Mouse (Mus musculus) liver, embryonic 12.5 days (tissue): ENCODE results near the gene Armh1. TPM values are rescaled to one million over a fixed set of nuclear protein-coding genes. Genes with fewer than 3 reads are reported as not detected.
A peak's percentile ranks its signal among the peaks of the same experiment; 100 is the strongest.
"Not testable (repeated sequence)": the region's sequence is repeated elsewhere in the genome, so short reads cannot be mapped to it uniquely, and the experiment has no call there.

Experiments
- ATAC-seq: fragments of 200-750 bp; cut with Nextera tagmentation; 2 replicates; pipeline ENCODE4 v1.8.0; 2017; ENCODE audit warnings: moderate number of reproducible peaks, mild to moderate bottlenecking, moderate library complexity
- H3K27ac ChIP-seq: fragments of 300-500 bp; sonication (generic); 2 replicates; pipeline ENCODE4 v1.5.1; 2016; ENCODE audit warnings: mild to moderate bottlenecking
- H3K27me3 ChIP-seq: fragments of 300-500 bp; sonication (generic); replicated peaks from 2 replicates; pipeline ENCODE4 v1.6.1; 2016; ENCODE audit warnings: mild to moderate bottlenecking, moderate library complexity
- H3K36me3 ChIP-seq: fragments of 300-500 bp; sonication (generic); 2 replicates; pipeline ENCODE4 v1.6.1; 2016; ENCODE audit warnings: mild to moderate bottlenecking, moderate library complexity
- H3K4me1 ChIP-seq: fragments of 300-500 bp; sonication (generic); 2 replicates; pipeline ENCODE4 v1.6.1; 2016
- H3K4me2 ChIP-seq: fragments of 300-500 bp; sonication (generic); 2 replicates; pipeline ENCODE4 v1.6.1; 2016; ENCODE audit warnings: mild to moderate bottlenecking, moderate library complexity
- H3K4me3 ChIP-seq: fragments of 300-500 bp; sonication (generic); 2 replicates; pipeline ENCODE4 v1.5.1; 2016; ENCODE audit warnings: mild to moderate bottlenecking, moderate library complexity
- H3K9ac ChIP-seq: fragments of 300-500 bp; sonication (generic); 2 replicates; pipeline ENCODE4 v1.6.1; 2016; ENCODE audit warnings: mild to moderate bottlenecking, moderate library complexity
- H3K9me3 ChIP-seq: fragments of 300-500 bp; sonication (generic); replicated peaks from 2 replicates; pipeline ENCODE4 v1.6.1; 2016; ENCODE audit warnings: mild to moderate bottlenecking, moderate library complexity
- WGBS: fragments of 180-500 bp; shearing (Covaris S2); methylation state at CpG from one replicate; pipeline ENCODE4 v1.1.7; 2016; ENCODE audit not compliant: insufficient replicate concordance; 5-methylcytosine and 5-hydroxymethylcytosine counted together
- polyA plus RNA-seq: library from polyadenylated mRNA; unstranded; fragments of >200 nt; fragmentation: Nextera tagmentation; extraction: Ambion mirVana; gene quantifications from 2 replicates; pipeline ENCODE4 v1.2.1, GENCODE M21; 2016

Gene Armh1
- polyA plus RNA-seq, 1 experiment from 2014 or later = 0.17 TPM

GRCm38 (mm10) chr4:117214250-117214649, 37.7 kb downstream of the Armh1 start:
- no peaks in the 10 kb centered on the region for H3K36me3 ChIP-seq

GRCm38 (mm10) chr4:117210147-117211074, 41.5 kb downstream of the Armh1 start:
- peak overlapping the region; percentile 7; the same call in 1 of the 2 replicates for H3K9ac ChIP-seq
- no peaks in the 10 kb centered on the region for H3K4me1 ChIP-seq
- peak; percentile 84 for ATAC-seq
- peak overlapping the region; percentile 28 for H3K4me2 ChIP-seq
- peaks cover 9% of the 10 kb centered on the region for H3K27me3 ChIP-seq
- no peak overlapping the region for H3K27ac ChIP-seq
- no peaks in the 10 kb centered on the region for H3K36me3 ChIP-seq
- no peak overlapping the region for H3K4me3 ChIP-seq
- H3K9me3 ChIP-seq = no peaks in the 10 kb centered on the region
- 3% methylated on average over 20 of the region's 20 CpGs for WGBS

More at GRCm38 (mm10) chr4:117214250-117214649, 37.7 kb downstream of the Armh1 start:
- 73% methylated on average over 6 of the region's 6 CpGs for WGBS
- H3K27ac ChIP-seq = no peak overlapping the region
- H3K4me2 ChIP-seq = no peak overlapping the region
- no peak overlapping the region for H3K9ac ChIP-seq
- no peaks in the 10 kb centered on the region for H3K9me3 ChIP-seq
- H3K27me3 ChIP-seq = peaks cover 5% of the 10 kb centered on the region; the same call in 1 of the 2 replicates
- peaks cover 6% of the 10 kb centered on the region for H3K4me1 ChIP-seq
- no peak for ATAC-seq
- H3K4me3 ChIP-seq = no peak overlapping the region

- Histone ChIP-seq H3K36me3 (no peaks in the 10 kb centered on the region), H3K9ac (no peak overlapping the region), H3K27me3 (peaks cover 4% of the 10 kb centered on the region; the same call in 1 of the 2 replicates), H3K27ac (no peak overlapping the region), H3K4me2 (no peak overlapping the region), H3K4me1 (no peaks in the 10 kb centered on the region), H3K4me3 (no peak overlapping the region), H3K9me3 (no peaks in the 10 kb centered on the region)
- no peak for ATAC-seq
- 72% methylated on average over 6 of the region's 6 CpGs for WGBS
These were observed 42.3 kb downstream of the Armh1 start for GRCm38 (mm10) chr4:117209592-117209991.

- H3K9ac ChIP-seq = no peak overlapping the region
These were observed 49.0 kb downstream of the Armh1 start for GRCm38 (mm10) chr4:117202992-117203354.

GRCm38 (mm10) chr4:117202046-117202991, 49.6 kb downstream of the Armh1 start:
- WGBS = 1% methylated on average over 25 of the region's 25 CpGs
- Histone ChIP-seq H3K4me1 (peaks cover 7% of the 10 kb centered on the region; the same call in 1 of the 2 replicates), H3K9ac (no peak overlapping the region), H3K27ac (no peak overlapping the region), H3K9me3 (no peaks in the 10 kb centered on the region), H3K4me3 (peak overlapping the region; percentile 5; the same call in 1 of the 2 replicates), H3K27me3 (no peaks in the 10 kb centered on the region), H3K4me2 (peak overlapping the region; percentile 47), H3K36me3 (no peaks in the 10 kb centered on the region)
- ATAC-seq = peak; percentile 92

More at GRCm38 (mm10) chr4:117202992-117203354, 49.0 kb downstream of the Armh1 start:
- Histone ChIP-seq H3K9me3 (no peaks in the 10 kb centered on the region), H3K4me3 (no peak overlapping the region), H3K27me3 (no peaks in the 10 kb centered on the region), H3K4me1 (peaks cover 7% of the 10 kb centered on the region; the same call in 1 of the 2 replicates), H3K27ac (no peak overlapping the region), H3K36me3 (no peaks in the 10 kb centered on the region), H3K4me2 (peak overlapping the region; percentile 47; the same call in 1 of the 2 replicates)
- WGBS = 61% methylated on average over 4 of the region's 4 CpGs
- 0 out of 2 replicates have a peak, but pooled peaks have one; percentile 2 for ATAC-seq

GRCm38 (mm10) chr4:117191804-117192203, 60.1 kb downstream of the Armh1 start:
- Histone ChIP-seq H3K4me2 (no peak overlapping the region), H3K36me3 (no peaks in the 10 kb centered on the region), H3K27ac (no peak overlapping the region), H3K9me3 (0 out of 2 replicates have a peak, but pooled peaks cover 3% of the 10 kb centered on the region), H3K9ac (0 out of 2 replicates have a peak overlapping the region, but pooled peaks have one; percentile 66), H3K4me3 (no peak overlapping the region), H3K4me1 (peaks cover 18% of the 10 kb centered on the region), H3K27me3 (no peaks in the 10 kb centered on the region)
- ATAC-seq = no peak
- WGBS = 88% methylated on average over 14 of the region's 14 CpGs

- Histone ChIP-seq H3K9me3 (0 out of 2 replicates have a peak, but pooled peaks cover 3% of the 10 kb centered on the region), H3K4me3 (no peak overlapping the region), H3K4me2 (peak overlapping the region; percentile 65), H3K27me3 (no peaks in the 10 kb centered on the region), H3K4me1 (peaks cover 18% of the 10 kb centered on the region), H3K9ac (peak overlapping the region; percentile 66), H3K36me3 (no peaks in the 10 kb centered on the region), H3K27ac (peak overlapping the region; percentile 82)
- no peak for ATAC-seq
- 59% methylated on average over 7 of the region's 7 CpGs for whole genome bisulfite sequencing
These were observed 61.3 kb downstream of the Armh1 start for GRCm38 (mm10) chr4:117190660-117191059.

GRCm38 (mm10) chr4:117189856-117190543, 61.9 kb downstream of the Armh1 start:
- ATAC-seq = peak; percentile 89
- Histone ChIP-seq H3K27me3 (peaks cover 5% of the 10 kb centered on the region), H3K9ac (peak overlapping the region; percentile 66), H3K4me2 (peak overlapping the region; percentile 65), H3K36me3 (no peaks in the 10 kb centered on the region), H3K27ac (peak overlapping the region; percentile 82), H3K4me3 (peak overlapping the region; percentile 50), H3K4me1 (peaks cover 18% of the 10 kb centered on the region), H3K9me3 (0 out of 2 replicates have a peak, but pooled peaks cover 3% of the 10 kb centered on the region)
- WGBS = under 1% methylated on average over 9 of the region's 9 CpGs

GRCm38 (mm10) chr4:117189382-117189855, 62.5 kb downstream of the Armh1 start:
- Histone ChIP-seq H3K27me3 (peaks cover 5% of the 10 kb centered on the region), H3K4me1 (peaks cover 18% of the 10 kb centered on the region), H3K4me3 (peak overlapping the region; percentile 50), H3K9ac (peak overlapping the region; percentile 66), H3K9me3 (0 out of 2 replicates have a peak, but pooled peaks cover 3% of the 10 kb centered on the region), H3K4me2 (peak overlapping the region; percentile 65), H3K36me3 (no peaks in the 10 kb centered on the region), H3K27ac (peak overlapping the region; percentile 82)
- ATAC-seq = peak; percentile 62
- WGBS = 2% methylated on average over 16 of the region's 16 CpGs

GRCm38 (mm10) chr4:117188969-117189368, 63.0 kb downstream of the Armh1 start:
- WGBS = 49% methylated on average over 3 of the region's 3 CpGs

GRCm38 (mm10) chr4:117182759-117183096, 69.2 kb downstream of the Armh1 start:
- 12% methylated on average over 9 of the region's 9 CpGs for WGBS
- Histone ChIP-seq H3K36me3 (peaks cover 27% of the 10 kb centered on the region), H3K9ac (peak overlapping the region; percentile 83), H3K4me3 (peak overlapping the region; percentile 91), H3K4me2 (peak overlapping the region; percentile 76), H3K4me1 (peaks cover 23% of the 10 kb centered on the region), H3K27ac (peak overlapping the region; percentile 87)
- ATAC-seq = peak; percentile 67
- H3K9me3 ChIP-seq, H3K27me3 ChIP-seq: not testable (repeated sequence)

More at GRCm38 (mm10) chr4:117188969-117189368, 63.0 kb downstream of the Armh1 start:
- H3K27ac ChIP-seq = peak overlapping the region; percentile 82
- 0 out of 2 replicates have a peak, but pooled peaks cover 3% of the 10 kb centered on the region for H3K9me3 ChIP-seq
- peak overlapping the region; percentile 65 for H3K4me2 ChIP-seq
- peaks cover 18% of the 10 kb centered on the region for H3K4me1 ChIP-seq
- H3K36me3 ChIP-seq = no peaks in the 10 kb centered on the region
- ATAC-seq = no peak
- H3K4me3 ChIP-seq = peak overlapping the region; percentile 50
- H3K27me3 ChIP-seq = peaks cover 5% of the 10 kb centered on the region
- peak overlapping the region; percentile 66 for H3K9ac ChIP-seq
